Mouse (Mus musculus) cerebellum, adult 2 months (tissue): ENCODE data around the gene Nr1h2. TPM values are rescaled to one million over a fixed set of nuclear protein-coding genes. Genes with fewer than 3 reads are reported as not detected.

ENCODE experiments used
- DNase-seq, 2 experiments: peaks; one replicate each; pipeline ENCODE4 v3.0.0; 2021
- H3K27ac ChIP-seq: fragments of 200-500 bp; 2 replicates; pipeline ENCODE4 v1.5.1; 2012; ENCODE audit warnings: low read length, control low read depth, inconsistent platforms; ENCODE audit not compliant: insufficient read depth
- H3K27me3 ChIP-seq: fragments of 200-500 bp; 2 replicates; pipeline ENCODE4 v1.6.1; 2012; ENCODE audit warnings: inconsistent platforms, mild to moderate bottlenecking, low read length, moderate library complexity; ENCODE audit not compliant: control insufficient read depth, insufficient read depth
- H3K4me1 ChIP-seq: fragments of 200-500 bp; 2 replicates; pipeline ENCODE4 v1.6.1; 2011; ENCODE audit warnings: low read length; ENCODE audit not compliant: control insufficient read depth, insufficient read depth
- H3K4me3 ChIP-seq: fragments of 200-500 bp; replicated peaks from 2 replicates; pipeline ENCODE3; 2011; ENCODE audit warnings: mild to moderate bottlenecking, low read depth, low read length, control low read depth; ENCODE audit not compliant: insufficient read depth
- CTCF ChIP-seq: fragments of 200-500 bp; IDR thresholded peaks from 2 replicates; pipeline ENCODE4 v1.5.1; 2011; ENCODE audit warnings: low read depth, mild to moderate bottlenecking, control low read depth, low read length, moderate library complexity, borderline replicate concordance; ENCODE audit not compliant: insufficient read depth
- POLR2A ChIP-seq: fragments of 200-500 bp; IDR thresholded peaks from 2 replicates; pipeline ENCODE4 v1.6.1; 2011; ENCODE audit warnings: low read length, control low read depth, borderline replicate concordance; ENCODE audit not compliant: insufficient read depth
- WGBS: fragments of 180-500 bp; shearing (Covaris S2); methylation state at CpG from one replicate; pipeline ENCODE4 v1.1.7; 2018; 5-methylcytosine and 5-hydroxymethylcytosine counted together
- polyA plus RNA-seq: library from polyadenylated mRNA; depleted of rRNA; stranded (reverse); fragments of >200 nt; gene quantifications from 2 replicates; pipeline ENCODE4 v1.2.3, GENCODE M21; 2012

Gene Nr1h2
- polyA plus RNA-seq, 1 experiment, result 106 TPM

GRCm38 (mm10) chr7:44552141-44552908 is 1.4 kb downstream of the Nr1h2 start:
- H3K4me3 ChIP-seq, result no peak overlapping the region

GRCm38 (mm10) chr7:44551731-44552130 is 2.0 kb downstream of the Nr1h2 start:
- peak in 1 of 2 experiments; percentile 31 for DNase-seq
- Histone ChIP-seq H3K4me1 (peaks cover 5% of the 10 kb centered on the region; the same call in 1 of the 2 replicates), H3K27me3 (no peaks in the 10 kb centered on the region), H3K27ac (no peak overlapping the region), H3K4me3 (no peak overlapping the region)
- 65% methylated on average over 22 of the region's 22 CpGs for WGBS
- TF ChIP-seq CTCF (no peak), POLR2A (no peak)

More at GRCm38 (mm10) chr7:44552141-44552908, 1.4 kb downstream of the Nr1h2 start:
- Histone ChIP-seq H3K4me1 (peaks cover 5% of the 10 kb centered on the region; the same call in 1 of the 2 replicates), H3K27me3 (no peaks in the 10 kb centered on the region), H3K27ac (no peak overlapping the region)
- no peak for TF ChIP-seq POLR2A
- no peak for TF ChIP-seq CTCF
- no peak for DNase-seq
- 81% methylated on average over 31 of the region's 31 CpGs for WGBS

GRCm38 (mm10) chr7:44551301-44551700 is 2.5 kb downstream of the Nr1h2 start:
- DNase-seq, result no peak
- no peaks in the 10 kb centered on the region for H3K27me3 ChIP-seq
- H3K4me3 ChIP-seq, result no peak overlapping the region
- no peak overlapping the region for H3K27ac ChIP-seq
- WGBS, result 91% methylated on average over 21 of the region's 21 CpGs
- TF ChIP-seq POLR2A (no peak), CTCF (no peak)
- H3K4me1 ChIP-seq, result peaks cover 5% of the 10 kb centered on the region; the same call in 1 of the 2 replicates

- H3K4me3 ChIP-seq, result no peak overlapping the region
- peaks cover 5% of the 10 kb centered on the region; the same call in 1 of the 2 replicates for H3K4me1 ChIP-seq
- DNase-seq, result no peak
- 94% methylated on average over 12 of the region's 12 CpGs for WGBS
- no peak for TF ChIP-seq CTCF
- no peak for TF ChIP-seq POLR2A
- no peak overlapping the region for H3K27ac ChIP-seq
- no peaks in the 10 kb centered on the region for H3K27me3 ChIP-seq
Observed at GRCm38 (mm10) chr7:44550409-44550678, 3.4 kb downstream of the Nr1h2 start.

- Histone ChIP-seq H3K4me3 (no peak overlapping the region), H3K4me1 (peaks cover 5% of the 10 kb centered on the region; the same call in 1 of the 2 replicates), H3K27ac (no peak overlapping the region), H3K27me3 (no peaks in the 10 kb centered on the region)
- 93% methylated on average over 23 of the region's 23 CpGs for WGBS
- peak in 1 of 2 experiments; percentile 32 for DNase-seq
- TF ChIP-seq CTCF (no peak), POLR2A (no peak)
Observed at GRCm38 (mm10) chr7:44549621-44550408, 3.9 kb downstream of the Nr1h2 start.

- peak; percentile 98 to 99 for DNase-seq
- TF ChIP-seq CTCF (peak; percentile 90), POLR2A (no peak)
- Histone ChIP-seq H3K4me3 (peak within 1 kb of the TSS; percentile 71), H3K27me3 (no peaks in the 10 kb centered on the region), H3K4me1 (peaks cover 5% of the 10 kb centered on the region; the same call in 1 of the 2 replicates), H3K27ac (no peak within 1 kb of the TSS; the same call in 1 of the 2 replicates)
- under 1% methylated on average over 43 of the region's 43 CpGs for WGBS
Observed at GRCm38 (mm10) chr7:44548497-44549087, 5.2 kb downstream of the Nr1h2 start, which contains the start of gene Pold1. Pold1 (minus strand) TSS chr7:44548849.

GRCm38 (mm10) chr7:44547725-44548124 is 6.0 kb downstream of the Nr1h2 start:
- TF ChIP-seq POLR2A, result no peak
- no peak for TF ChIP-seq CTCF
- Histone ChIP-seq H3K4me1 (peaks cover 5% of the 10 kb centered on the region; the same call in 1 of the 2 replicates), H3K27me3 (no peaks in the 10 kb centered on the region), H3K27ac (no peak overlapping the region), H3K4me3 (no peak overlapping the region)
- 3% methylated on average over 5 of the region's 5 CpGs for WGBS
- no peak for DNase-seq
